Mouse (Mus musculus) gastrocnemius, postnatal 4 days (tissue): ENCODE measurements around the gene Pard3. TPM values are rescaled to one million over a fixed set of nuclear protein-coding genes. Genes with fewer than 3 reads are reported as not detected.

Experiments used
- DNase-seq, 2 experiments: peaks; one replicate each; pipeline ENCODE4 v3.0.0; 2021 to 2022; ENCODE audit warnings: low spot score in 2 of 2, mixed read lengths in 2 of 2
- total RNA-seq, 2 experiments: library from RNA; stranded (reverse); gene quantifications; 2 replicates each; pipeline ENCODE4 v1.2.3; 2021

The Pard3 gene
- total RNA-seq, 2 experiments from 2014 or later, result 48.7 to 52.2 TPM

DNA sequence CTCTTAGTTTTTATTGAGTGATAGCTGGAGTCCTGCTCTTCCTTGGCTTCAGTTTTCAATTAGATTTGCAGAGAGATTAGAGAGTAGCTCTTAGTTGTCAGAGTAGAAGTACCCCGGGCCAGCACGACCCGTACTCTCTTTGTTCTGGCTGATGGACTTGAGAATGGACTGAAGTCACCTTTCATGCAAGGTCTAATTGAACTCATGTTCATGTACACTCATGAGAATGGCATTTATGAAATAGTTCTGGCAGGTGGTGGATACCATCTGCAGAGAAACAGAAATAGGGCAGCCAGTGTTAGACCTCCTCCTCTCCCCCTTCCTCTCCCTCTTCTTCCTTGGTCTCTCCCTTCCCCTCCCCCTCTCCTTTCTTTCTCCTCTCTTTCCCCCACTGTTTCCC is 158.7 kb downstream of the Pard3 start:
- DNase-seq, result no peak

DNA sequence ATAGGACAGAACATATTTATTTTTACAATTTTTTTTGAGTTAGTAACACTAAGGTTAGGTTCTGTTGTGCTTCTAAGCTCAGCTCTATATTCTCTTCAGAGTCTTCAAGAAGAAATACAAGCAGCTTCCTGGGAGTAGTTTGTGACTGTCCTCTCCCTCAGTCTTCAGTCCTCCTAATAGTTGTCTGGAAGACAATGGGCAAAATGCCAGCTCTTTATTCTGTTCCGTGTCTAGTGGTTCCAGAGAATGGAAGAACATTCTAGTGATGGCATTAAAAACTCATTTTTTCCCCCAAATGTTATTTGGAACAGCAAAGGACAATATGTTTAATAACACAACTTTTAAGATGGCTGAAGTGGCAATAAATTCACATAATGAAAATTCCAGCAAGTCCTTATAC is 163.3 kb downstream of the Pard3 start:
- no peak for DNase-seq

DNA sequence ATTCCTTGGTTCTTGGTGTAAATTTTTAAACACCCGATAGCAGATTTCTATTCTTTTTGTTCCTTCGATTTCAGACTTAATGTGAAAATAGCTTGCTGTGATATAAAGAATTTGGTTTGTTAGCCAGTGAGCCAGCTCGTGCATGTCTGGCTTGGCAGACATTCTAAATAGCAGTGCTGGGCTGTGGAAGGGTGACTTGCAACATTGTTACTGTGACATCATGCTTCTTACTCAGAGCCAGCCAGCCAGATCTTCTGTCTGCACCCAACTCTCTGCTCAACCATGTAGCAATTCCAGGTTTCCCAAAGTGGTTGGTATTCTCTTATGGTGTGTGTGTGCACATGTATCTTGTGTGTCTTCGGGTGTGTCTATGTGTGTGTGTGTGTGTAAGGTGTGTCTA is 163.7 kb downstream of the Pard3 start:
- DNase-seq, result no peak

DNA sequence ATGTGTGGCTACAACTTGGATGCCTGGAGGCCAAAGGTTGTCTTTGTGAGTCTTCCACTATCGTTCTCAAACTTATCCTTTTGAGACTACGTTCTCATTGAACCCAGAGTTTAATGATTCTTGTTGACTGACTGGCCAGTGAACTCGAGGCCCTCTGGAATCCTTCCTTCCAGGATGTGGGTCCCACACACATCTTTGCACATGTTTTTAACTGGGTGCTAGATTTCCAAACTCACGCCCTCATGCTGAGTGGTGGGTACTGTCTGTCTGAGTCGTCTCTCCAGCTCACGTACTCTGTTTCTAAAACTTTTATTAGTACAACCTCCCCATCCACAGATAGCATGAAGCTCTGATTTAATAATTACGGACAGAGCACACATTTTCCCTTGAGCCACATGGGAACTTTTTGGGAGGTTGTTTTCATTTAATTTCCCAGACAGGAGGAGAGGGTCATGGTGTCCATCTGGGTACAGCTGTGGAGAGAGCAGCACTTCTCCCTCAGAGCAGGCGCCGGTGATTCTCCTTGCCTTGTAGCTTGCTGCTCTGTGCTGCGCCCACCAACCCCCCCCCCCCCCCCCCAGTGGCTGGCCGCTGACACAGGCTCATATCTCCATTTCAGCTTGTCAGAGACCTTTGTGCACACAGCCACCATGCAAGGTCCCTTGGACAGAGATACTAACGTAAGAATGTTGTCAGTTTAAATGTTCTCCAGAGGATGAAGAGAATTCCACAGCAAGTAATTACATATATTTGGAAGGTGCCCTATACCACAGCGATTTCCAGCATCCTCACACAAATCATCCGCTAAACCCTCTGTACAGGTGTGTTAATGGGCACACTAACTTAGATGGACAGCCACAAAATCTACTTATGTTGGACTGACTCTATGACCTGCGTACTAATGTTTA is 165.9 kb downstream of the Pard3 start:
- DNase-seq, result no peak

DNA sequence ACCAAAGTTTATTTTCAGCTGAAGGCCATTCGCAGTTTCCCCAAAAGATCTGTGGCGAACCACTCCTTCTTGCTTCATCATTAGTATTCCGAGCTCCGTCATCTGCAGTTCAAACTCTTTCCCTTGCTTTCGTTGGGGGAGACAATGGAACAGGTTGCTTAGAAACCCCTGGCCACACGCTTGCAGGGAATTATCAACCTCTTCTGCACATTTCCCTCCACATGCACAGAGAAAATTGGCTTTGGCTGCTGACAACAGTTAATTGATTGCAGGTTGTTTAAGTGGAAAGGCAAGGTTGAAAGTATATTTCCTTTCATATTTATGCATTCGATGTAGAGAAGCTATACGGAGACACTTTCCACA is 166.5 kb downstream of the Pard3 start:
- DNase-seq, result no peak

- no peak for DNase-seq
These were observed 179.7 kb downstream of the Pard3 start for GRCm38 (mm10) chr8:127243351-127243750.

DNA sequence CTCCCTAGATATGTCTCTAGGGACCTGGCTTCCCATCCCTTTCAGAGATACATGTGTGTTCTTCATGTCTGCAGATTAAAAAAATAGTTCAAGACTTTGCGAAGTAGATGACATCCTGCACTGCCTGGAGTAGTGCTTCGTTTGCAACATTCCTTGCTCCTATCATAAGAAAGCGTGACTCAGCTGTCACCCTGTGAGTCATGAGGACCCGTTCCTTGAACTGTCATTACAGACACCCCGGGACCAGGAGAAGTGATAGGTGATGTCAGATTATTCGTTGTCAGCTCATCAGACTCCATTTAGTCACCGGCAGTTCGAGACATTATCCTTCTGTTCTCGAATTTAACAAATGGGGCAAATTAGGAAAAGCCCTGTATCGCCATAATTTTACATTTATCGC is 180.1 kb downstream of the Pard3 start:
- no peak for DNase-seq

DNA sequence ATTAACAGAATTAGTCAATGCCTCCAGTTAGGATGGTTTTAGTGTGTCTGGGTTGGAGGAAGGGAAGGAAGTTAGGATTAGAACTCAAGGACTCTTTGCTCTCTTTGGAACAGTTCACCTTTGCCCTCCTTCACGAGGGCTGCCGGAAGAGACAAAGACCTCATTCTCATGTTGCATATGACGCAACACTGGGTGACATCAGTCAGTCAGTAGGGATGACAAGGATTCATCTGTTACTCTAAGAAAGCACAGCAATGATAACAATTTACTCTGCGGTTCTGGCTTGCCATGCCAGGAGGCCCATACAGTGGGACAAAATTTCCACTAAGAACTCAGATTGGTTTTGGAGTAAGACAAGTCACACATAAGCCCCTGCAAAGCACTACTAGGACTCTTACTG is 187.1 kb downstream of the Pard3 start:
- no peak for DNase-seq

DNA sequence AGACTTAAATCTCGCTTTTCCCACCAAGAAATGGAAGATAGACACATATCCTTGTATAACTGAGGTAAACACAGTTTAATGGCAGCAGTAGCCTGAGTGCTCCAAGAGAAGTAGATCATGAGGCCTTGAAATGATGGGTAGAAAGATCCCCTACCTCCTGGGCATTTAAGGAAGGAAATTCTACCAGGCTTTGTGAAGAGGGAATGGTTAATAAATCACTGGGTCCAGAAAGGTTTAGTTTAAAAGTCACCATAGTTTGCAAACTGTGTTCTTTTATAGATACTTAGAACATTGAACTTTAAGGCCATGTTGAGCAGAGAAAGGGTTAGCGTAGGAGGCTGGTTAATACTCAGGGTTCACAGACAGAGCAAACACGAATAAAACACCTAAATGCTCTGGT is 187.8 kb downstream of the Pard3 start:
- no peak for DNase-seq

- DNase-seq, result no peak
These were observed 188.3 kb downstream of the Pard3 start for GRCm38 (mm10) chr8:127251985-127252384.

GRCm38 (mm10) chr8:127254625-127255024 is 190.9 kb downstream of the Pard3 start:
- no peak for DNase-seq

DNA sequence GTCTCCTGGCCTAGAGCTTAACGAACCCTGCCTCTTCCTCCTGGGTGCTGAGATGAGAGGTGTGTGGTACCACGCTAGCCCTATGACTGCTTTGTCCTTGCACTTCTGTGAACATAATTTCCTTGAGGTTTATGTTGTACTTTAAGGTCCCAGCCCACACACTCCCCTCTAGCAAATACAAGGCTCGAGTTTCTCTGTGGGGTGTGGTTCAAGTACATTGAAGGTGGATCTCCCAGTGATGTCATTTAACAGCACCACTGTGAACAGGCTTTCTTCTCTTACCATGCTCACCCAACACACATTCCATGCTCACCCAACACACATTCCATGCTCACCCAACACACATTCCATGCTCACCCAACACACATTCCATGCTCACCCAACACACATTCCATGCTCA is 193.4 kb downstream of the Pard3 start:
- no peak for DNase-seq

- no peak for DNase-seq
These were observed 197.4 kb downstream of the Pard3 start for GRCm38 (mm10) chr8:127261051-127261450.

DNA sequence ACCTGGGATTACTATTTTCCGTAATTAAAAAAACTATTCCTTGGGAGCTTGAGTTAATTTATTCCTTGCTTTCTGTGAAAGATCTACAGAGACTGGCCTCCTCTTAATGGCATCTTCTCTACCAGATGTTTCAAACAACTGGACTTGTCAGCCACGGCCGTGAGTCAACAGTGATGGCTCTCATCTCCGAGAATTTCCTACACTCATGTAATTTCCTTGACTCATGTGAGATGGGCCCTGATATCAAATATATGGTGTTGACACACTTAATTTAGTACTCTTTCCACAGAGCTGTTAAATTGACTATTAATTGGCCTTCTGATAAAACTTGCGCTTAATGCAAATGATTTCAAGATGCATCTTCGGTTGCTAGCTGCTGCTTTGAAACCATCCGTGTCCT is 198.3 kb downstream of the Pard3 start:
- no peak for DNase-seq

GRCm38 (mm10) chr8:127262436-127262835 is 198.7 kb downstream of the Pard3 start:
- no peak for DNase-seq

- DNase-seq, result no peak
These were observed 199.2 kb downstream of the Pard3 start for GRCm38 (mm10) chr8:127262926-127263325.

DNA sequence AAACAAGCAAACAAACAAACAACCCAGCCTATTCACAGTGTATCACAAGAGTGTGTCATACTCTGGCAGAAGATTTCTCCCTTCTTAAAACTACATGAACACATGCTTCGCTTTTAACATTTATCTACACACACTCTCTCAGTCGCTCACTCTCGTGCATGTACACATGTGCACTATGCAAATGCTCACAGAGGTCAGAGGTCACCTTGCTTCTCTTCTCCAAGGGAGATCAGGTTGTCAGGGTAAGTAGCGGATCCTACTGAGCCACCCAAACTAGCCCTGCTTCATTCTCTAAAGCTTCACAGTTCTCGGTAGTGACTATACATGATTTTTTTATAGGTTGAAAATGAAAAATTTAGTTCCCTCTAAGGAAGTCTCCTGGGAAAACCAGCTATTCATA is 199.8 kb downstream of the Pard3 start:
- DNase-seq, result no peak

DNA sequence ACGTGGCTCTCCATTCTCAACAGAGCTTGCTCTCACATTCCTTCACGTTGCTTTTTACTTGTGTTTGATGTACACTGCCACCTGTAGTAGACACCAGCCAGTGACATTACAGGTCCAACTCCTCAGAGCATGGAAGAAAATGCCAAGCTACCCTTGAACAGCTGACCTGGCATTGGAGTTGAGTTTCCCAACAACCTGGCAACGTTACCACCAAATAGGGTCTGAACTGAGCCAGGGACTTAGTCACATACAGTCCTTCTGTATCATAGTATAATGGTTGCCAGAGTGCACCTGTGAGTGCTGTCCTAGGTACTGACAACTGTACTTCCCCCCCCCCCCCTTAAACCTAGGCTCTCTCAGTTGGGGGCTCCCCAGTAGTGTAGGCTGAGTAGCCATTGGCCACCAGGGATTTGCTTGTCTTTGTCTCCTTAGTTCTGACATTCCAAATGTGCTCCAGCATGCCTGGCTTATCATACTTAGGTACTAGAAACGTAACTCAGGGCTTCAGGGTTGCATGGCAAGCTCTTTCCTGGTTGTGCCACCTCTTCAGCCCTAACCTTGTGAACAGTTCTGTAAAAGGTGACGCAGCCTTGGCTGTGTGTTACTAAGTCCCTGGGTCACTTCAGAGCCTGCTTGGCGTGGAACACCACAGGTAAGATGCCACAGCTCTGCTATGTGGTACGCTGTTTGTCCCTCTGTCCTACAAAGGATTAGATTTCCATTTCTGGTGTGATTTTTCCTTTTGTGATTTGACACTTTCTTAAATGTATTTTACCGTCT is 201.2 kb downstream of the Pard3 start:
- DNase-seq, result no peak

GRCm38 (mm10) chr8:127266777-127267176 is 203.1 kb downstream of the Pard3 start:
- DNase-seq, result no peak

DNA sequence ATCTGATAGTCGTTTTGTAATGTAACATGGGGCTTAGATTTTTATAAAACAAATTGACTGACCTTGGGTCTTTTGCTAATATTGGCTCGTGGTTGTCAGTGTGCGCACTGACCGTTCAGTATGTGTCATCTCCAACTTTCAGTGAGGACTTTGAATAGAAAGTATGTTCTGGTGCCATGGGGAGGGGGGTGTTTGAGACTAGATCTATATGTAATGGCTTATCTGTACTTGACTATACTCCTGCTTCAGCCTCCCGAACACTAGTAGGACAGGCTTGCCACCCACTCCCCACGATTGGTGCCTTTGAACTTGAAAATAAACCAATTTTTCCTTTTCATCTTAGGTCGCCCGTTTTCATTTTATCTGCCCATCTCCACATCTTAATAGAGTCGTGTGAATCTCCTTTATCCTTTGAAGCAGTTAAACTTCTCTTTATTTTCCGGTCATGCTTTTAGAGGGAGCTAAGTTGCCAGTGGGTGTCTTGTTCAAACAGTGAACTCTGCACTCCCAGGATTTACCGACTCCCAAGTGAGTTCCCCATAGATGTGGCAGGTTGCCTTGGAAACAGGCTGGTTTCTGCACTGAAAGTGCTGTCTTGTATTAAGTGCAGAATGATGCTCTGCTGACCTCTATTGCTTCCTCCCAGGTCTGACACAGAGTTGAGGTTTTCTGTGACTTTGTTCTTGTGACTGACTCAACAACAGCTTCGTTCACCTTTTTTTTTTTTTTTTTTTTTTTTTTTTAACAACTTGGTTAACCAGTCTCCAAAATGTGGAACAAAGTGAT is 204.7 kb downstream of the Pard3 start:
- DNase-seq, result no peak

DNA sequence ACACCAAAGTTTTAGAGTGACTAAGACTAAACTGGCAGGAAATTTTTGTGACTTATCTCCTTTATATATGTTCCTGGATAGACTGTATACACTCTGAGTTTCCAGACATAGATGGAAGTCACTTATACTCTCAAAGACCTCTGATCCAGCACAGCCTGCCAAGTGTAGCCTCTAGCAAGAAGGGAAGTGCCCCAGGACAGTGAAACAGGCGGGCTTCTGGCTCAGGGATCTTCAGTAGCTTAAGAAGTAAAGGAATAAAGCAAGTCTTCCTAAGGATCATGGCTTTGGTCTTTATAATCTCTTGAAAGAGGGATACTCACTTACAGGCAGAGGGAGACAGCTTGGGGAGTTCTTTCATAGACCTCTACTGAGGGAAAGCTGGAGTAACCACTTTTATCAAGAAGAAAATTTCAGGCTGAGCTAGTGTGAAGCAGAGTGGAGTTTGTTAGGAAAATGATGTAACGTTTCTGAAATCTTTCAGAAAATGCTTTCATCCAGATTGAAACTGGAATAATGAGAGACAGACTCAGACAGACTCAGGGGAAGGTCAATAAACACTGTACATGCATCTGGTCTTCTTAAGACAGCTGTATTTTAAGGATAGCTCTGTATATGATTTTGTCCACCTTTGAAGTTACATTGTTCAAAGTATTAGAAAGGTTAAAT is 205.5 kb downstream of the Pard3 start:
- no peak for DNase-seq
